Mouse (Mus musculus): ENCODE results near the gene Dgkg.

Gene Dgkg

GRCm38 (mm10) chr16:22596394-22596793, 60.6 kb downstream of the Dgkg start:
- DNase-seq (ENCODE audit: low read depth), result no peak

GRCm38 (mm10) chr16:22593907-22594306, 63.1 kb downstream of the Dgkg start:
- peak; percentile 21 for DNase-seq (ENCODE audit: low read depth)

- no peak for DNase-seq (ENCODE audit: low read depth)
These were observed 67.4 kb downstream of the Dgkg start for GRCm38 (mm10) chr16:22589619-22590018.

GRCm38 (mm10) chr16:22586151-22586836, 70.7 kb downstream of the Dgkg start:
- no peak for DNase-seq (ENCODE audit: low read depth)

GRCm38 (mm10) chr16:22585523-22585922, 71.5 kb downstream of the Dgkg start:
- no peak for DNase-seq (ENCODE audit: low read depth)

GRCm38 (mm10) chr16:22583401-22583800, 73.6 kb downstream of the Dgkg start:
- DNase-seq (ENCODE audit: low read depth), result no peak

GRCm38 (mm10) chr16:22582173-22582929, 74.7 kb downstream of the Dgkg start:
- no peak for DNase-seq (ENCODE audit: low read depth)

GRCm38 (mm10) chr16:22580103-22580502, 76.9 kb downstream of the Dgkg start:
- peak; percentile 6 for DNase-seq (ENCODE audit: low read depth)

- DNase-seq (ENCODE audit: low read depth), result no peak
These were observed 78.1 kb downstream of the Dgkg start for GRCm38 (mm10) chr16:22578883-22579282.

GRCm38 (mm10) chr16:22577656-22578055, 79.4 kb downstream of the Dgkg start:
- DNase-seq (ENCODE audit: low read depth), result no peak

- no peak for DNase-seq (ENCODE audit: low read depth)
These were observed 82.9 kb downstream of the Dgkg start for GRCm38 (mm10) chr16:22574164-22574563.

- DNase-seq (ENCODE audit: low read depth), result no peak
These were observed 84.2 kb downstream of the Dgkg start for GRCm38 (mm10) chr16:22572641-22573341.

- DNase-seq (ENCODE audit: low read depth), result no peak
These were observed 92.1 kb downstream of the Dgkg start for GRCm38 (mm10) chr16:22564907-22565272.

- DNase-seq (ENCODE audit: low read depth), result peak; percentile 66
These were observed 92.6 kb downstream of the Dgkg start for GRCm38 (mm10) chr16:22564259-22564906.

GRCm38 (mm10) chr16:22563594-22563993, 93.4 kb downstream of the Dgkg start:
- DNase-seq (ENCODE audit: low read depth), result no peak

- peak; percentile 63 for DNase-seq (ENCODE audit: low read depth)
These were observed 102.0 kb downstream of the Dgkg start for GRCm38 (mm10) chr16:22554996-22555395.

GRCm38 (mm10) chr16:22552351-22552750, 104.7 kb downstream of the Dgkg start:
- no peak for DNase-seq (ENCODE audit: low read depth)

- no peak for DNase-seq (ENCODE audit: low read depth)
These were observed 105.6 kb downstream of the Dgkg start for GRCm38 (mm10) chr16:22551231-22552000.

- DNase-seq (ENCODE audit: low read depth), result no peak
These were observed 107.7 kb downstream of the Dgkg start for GRCm38 (mm10) chr16:22549346-22549745.

GRCm38 (mm10) chr16:22548167-22549080, 108.6 kb downstream of the Dgkg start:
- DNase-seq (ENCODE audit: low read depth), result peak; percentile 85

- no peak for DNase-seq (ENCODE audit: low read depth)
These were observed 109.3 kb downstream of the Dgkg start for GRCm38 (mm10) chr16:22547741-22548140.
